Mouse (Mus musculus) C2C12 (cell line): ENCODE data around the gene Gm15517.

Source experiments
- CTCF ChIP-seq: IDR thresholded peaks from one replicate; pipeline ENCODE4 v1.5.1; 2011; ENCODE audit not compliant: control insufficient read depth, insufficient read depth, insufficient read length
- FOSL1 ChIP-seq: IDR thresholded peaks from one replicate; pipeline ENCODE4 v1.8.0; 2011; ENCODE audit warnings: mild to moderate bottlenecking, low read length; ENCODE audit not compliant: poor library complexity, insufficient read depth, severe bottlenecking
- MAX ChIP-seq: IDR thresholded peaks from one replicate; pipeline ENCODE4 v1.6.1; 2011; ENCODE audit warnings: mild to moderate bottlenecking, control low read depth
- MYOG ChIP-seq: IDR thresholded peaks from one replicate; pipeline ENCODE4 v1.6.1; 2011; ENCODE audit not compliant: control insufficient read depth, insufficient read length; ENCODE audit errors: extremely low read depth
- USF1 ChIP-seq: IDR thresholded peaks from one replicate; pipeline ENCODE4 v1.6.1; 2011; ENCODE audit warnings: low read depth, mild to moderate bottlenecking, control low read depth, moderate library complexity

GRCm38 (mm10) chr7:44277250-44277622 lies 16.0 kb downstream of the Gm15517 start:
- no peak for TF ChIP-seq MAX
- TF ChIP-seq USF1 = no peak
- no peak for TF ChIP-seq CTCF
- no peak for TF ChIP-seq MYOG
- no peak for TF ChIP-seq FOSL1
